Mouse (Mus musculus) leukemia stem cell, adult 10-12 weeks (primary cell): ENCODE data around the gene Htr3a. TPM values are rescaled to one million over a fixed set of nuclear protein-coding genes. Genes with fewer than 3 reads are reported as not detected.

Experiments used
- polyA plus RNA-seq: library from polyadenylated mRNA; stranded (reverse); fragments of >175 nt; gene quantifications from 2 replicates; pipeline ENCODE4 v1.2.3, GENCODE M21; 2012; ENCODE audit warnings: low replicate concordance

The Htr3a gene
- polyA plus RNA-seq: not detected in 2 replicates

DNA sequence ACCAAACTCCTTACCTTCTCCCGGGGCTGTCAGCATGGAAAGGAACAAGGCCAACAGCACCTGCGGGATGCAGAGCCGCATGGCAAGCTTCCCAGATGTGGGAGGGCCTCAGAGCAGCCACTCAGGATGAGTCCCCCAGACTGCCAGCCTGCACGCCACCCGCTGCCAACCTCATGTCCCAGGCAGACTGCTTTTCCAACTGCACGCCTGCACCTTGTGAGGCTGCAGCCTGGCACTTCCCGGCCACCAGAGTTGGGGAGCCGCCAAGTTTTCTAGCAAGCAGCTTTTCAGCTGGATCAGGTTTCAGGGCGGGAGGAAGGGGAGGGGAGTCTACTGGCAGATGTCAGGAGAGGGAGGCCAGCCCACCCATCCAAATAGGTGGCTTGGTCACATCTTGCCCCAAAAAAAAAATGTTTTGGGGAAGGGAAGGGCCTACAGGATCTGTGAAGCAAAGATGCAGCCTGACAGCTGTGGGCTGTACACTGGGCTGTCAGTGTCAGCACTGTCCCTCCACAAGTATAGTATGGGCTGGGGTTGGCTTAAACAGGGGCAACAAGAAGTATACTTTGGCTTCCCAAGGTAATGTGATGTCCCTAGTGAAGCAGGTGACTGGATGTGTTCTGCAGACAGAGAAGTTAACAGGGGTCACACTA lies at the start of gene Htr3a:
Gene Htr3a (minus strand): TSS at position 215 of the 653 bp plus-strand sequence.

Other genes starting within 250 kb of the Htr3a start
- 0.13 and 0.44 TPM in 2 replicates for gene Zbtb16, start 74.9 kb downstream of the Htr3a start, polyA plus RNA-seq
- gene Htr3b, start 53.9 kb upstream of the Htr3a start, polyA plus RNA-seq: not detected in 2 replicates
- 5.2 and 6.2 TPM in 2 replicates for gene Usp28, start 74.3 kb upstream of the Htr3a start, polyA plus RNA-seq
- gene Zw10, start 144.5 kb upstream of the Htr3a start, polyA plus RNA-seq: 2.6 and 3.2 TPM in 2 replicates
- 0.11 TPM in 1 of 2 replicates, not detected in the other for gene Tmprss5, start 170.2 kb upstream of the Htr3a start, polyA plus RNA-seq